Mouse (Mus musculus): ENCODE results near the gene Fam71f2. TPM values are rescaled to one million over a fixed set of nuclear protein-coding genes. Genes with fewer than 3 reads are reported as not detected.

Fam71f2 gene
- polyA plus RNA-seq, 1 experiment from 2014 or later, result 0.43 TPM

DNA sequence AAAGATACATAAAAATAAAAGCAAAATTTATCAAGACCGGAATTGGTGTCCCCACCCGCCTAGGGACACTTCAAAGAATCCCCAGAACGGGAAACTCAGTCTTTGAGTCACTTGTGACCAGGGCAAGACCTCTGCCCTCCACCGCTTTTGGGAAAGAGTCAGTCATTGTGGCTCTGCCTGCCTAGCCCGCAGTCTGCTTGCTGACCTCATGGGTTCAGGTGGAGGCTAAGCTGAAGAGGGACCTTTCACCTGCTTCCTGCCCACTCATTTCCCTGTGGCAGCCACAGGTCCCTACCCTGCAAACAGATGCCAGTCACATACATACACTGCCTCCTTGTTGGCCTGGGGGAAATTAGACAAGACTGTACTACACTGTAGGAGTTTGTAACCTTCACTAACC is 32.8 kb upstream of the Fam71f2 start:
- 36% methylated on average over 5 of the region's 5 CpGs for WGBS
- Histone ChIP-seq H3K36me3 (no peaks in the 10 kb centered on the region), H3K9me3 (replicated peaks) (no peaks in the 10 kb centered on the region), H3K27ac (replicated peaks) (no peak overlapping the region), H3K9ac (no peak overlapping the region), H3K4me3 (replicated peaks) (no peak overlapping the region), H3K27me3 (0 out of 2 replicates have a peak, but pooled peaks cover 11% of the 10 kb centered on the region), H3K4me1 (no peaks in the 10 kb centered on the region), H3K4me2 (replicated peaks) (no peak overlapping the region)
- no peak for ATAC-seq (ENCODE audit: insufficient number of reproducible peaks, low FRiP score, low TSS enrichment, low read depth)

DNA sequence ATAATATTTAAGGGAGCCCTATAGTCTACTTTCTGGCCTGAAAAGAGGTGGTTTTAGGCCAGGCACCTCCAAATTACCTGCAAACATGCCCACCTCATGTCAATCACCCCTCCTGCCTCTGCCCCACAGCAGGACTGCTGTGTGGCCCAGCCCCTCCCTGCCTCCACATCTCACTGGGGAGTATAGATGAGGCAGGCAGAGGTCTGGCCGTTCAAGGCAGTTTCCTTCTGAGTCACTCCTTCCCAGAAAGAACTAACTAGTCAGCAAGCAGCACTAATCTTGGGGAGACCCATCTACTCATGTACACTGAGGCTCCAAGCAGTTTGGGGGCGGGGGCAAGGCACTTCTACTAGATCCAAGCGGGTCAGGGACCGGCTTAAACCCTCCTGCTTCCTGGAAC is 32.3 kb upstream of the Fam71f2 start:
- H3K4me2 ChIP-seq (replicated peaks), result no peak overlapping the region
- WGBS, result 54% methylated on average over 4 of the region's 4 CpGs
- H3K4me1 ChIP-seq, result no peaks in the 10 kb centered on the region
- H3K27ac ChIP-seq (replicated peaks), result no peak overlapping the region
- H3K9me3 ChIP-seq (replicated peaks), result no peaks in the 10 kb centered on the region
- H3K9ac ChIP-seq, result no peak overlapping the region
- H3K36me3 ChIP-seq, result no peaks in the 10 kb centered on the region
- no peak overlapping the region for H3K4me3 ChIP-seq (replicated peaks)
- no peak for ATAC-seq (ENCODE audit: insufficient number of reproducible peaks, low FRiP score, low TSS enrichment, low read depth)
- H3K27me3 ChIP-seq, result 0 out of 2 replicates have a peak, but pooled peaks cover 11% of the 10 kb centered on the region

DNA sequence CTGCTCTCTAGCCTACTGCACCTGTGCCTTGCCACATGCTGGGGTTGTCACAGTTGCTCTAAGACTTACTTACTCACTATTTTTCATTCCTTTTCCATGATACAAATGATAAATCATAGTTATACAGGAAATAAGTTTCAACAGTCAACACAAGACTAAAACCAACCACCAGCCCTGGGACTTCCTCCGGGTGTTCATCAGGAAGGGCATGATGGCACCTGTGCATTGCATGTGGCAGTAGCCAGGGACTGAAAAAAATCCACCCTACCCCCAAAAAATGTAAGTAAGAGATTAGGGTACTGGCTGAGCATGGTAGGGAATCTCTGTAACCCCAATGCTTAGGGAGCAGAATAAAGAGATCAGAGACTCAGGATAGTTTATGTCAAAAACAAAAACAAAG is 20.0 kb upstream of the Fam71f2 start:
- H3K4me1 ChIP-seq, result no peaks in the 10 kb centered on the region

DNA sequence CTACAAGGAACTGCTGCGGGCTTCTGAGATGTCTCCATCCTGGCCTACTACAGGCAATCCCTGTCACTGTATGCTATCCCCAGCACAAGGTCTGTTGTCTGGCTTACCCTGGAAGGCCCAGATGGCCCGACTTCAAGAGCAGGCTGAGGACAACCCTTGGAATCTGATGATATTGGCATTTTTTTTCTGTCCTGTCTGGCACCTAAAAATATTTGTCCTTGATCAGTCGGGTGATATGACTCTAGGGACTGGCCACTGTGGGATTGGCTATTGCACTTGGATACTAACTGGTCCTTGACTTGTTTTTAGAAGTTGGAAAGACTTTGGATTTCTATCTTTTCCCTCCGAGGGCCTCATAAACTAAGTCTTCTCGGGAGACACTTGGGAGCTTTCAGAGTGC is 17.6 kb upstream of the Fam71f2 start:
- 77% methylated on average over 5 of the region's 5 CpGs for WGBS
- Histone ChIP-seq H3K4me3 (replicated peaks) (no peak overlapping the region), H3K4me2 (replicated peaks) (no peak overlapping the region), H3K27ac (replicated peaks) (no peak overlapping the region), H3K9me3 (replicated peaks) (no peaks in the 10 kb centered on the region), H3K36me3 (no peaks in the 10 kb centered on the region), H3K4me1 (no peaks in the 10 kb centered on the region), H3K27me3 (no peaks in the 10 kb centered on the region), H3K9ac (no peak overlapping the region)
- no peak for ATAC-seq (ENCODE audit: insufficient number of reproducible peaks, low FRiP score, low TSS enrichment, low read depth)

More for the DNA sequence above, 20.0 kb upstream of the Fam71f2 start:
- Histone ChIP-seq H3K27ac (replicated peaks) (no peak overlapping the region), H3K36me3 (no peaks in the 10 kb centered on the region), H3K9me3 (replicated peaks) (no peaks in the 10 kb centered on the region), H3K27me3 (no peaks in the 10 kb centered on the region), H3K9ac (no peak overlapping the region), H3K4me2 (replicated peaks) (no peak overlapping the region), H3K4me3 (replicated peaks) (no peak overlapping the region)
- 78% methylated on average over 1 of the region's 1 CpGs for WGBS
- ATAC-seq (ENCODE audit: insufficient number of reproducible peaks, low FRiP score, low TSS enrichment, low read depth), result no peak

DNA sequence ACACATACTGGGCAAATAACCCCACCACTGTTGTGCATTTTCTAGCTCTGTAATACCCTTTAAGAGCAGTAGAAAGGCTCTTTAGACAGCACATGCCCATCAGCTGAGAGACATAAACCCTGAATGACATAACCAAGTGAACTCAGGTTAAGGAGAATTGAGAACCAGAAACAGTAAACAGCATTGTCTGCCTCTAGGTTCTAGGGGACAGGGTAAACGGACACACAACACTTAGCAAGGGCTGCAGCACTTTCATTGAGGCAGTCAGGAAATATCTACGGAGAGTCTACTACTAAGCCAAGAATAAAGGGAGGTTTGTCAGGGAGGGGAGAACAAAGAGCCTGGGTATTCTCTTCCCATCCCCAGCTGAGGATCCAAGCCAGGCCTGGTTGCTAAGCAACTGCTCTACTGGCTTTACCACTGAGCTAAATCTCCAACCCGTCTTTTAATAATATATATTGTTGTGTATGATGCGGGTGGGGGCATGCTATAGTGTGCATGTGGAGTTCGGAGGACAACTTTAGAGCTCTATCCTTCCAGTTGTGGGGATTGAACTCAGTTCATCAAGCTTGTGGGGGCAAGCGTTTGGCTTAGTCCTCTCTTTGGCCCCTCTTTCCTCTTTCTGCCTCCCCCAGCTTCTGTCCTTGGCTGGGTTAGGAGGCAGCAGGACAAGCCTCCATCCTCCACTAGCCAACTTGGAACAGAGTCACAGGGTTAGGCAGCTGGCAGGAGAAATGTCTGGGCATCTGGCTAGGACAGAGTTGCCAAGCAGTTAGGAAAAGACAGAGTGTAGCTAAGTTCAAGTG is 15.5 kb upstream of the Fam71f2 start:
- 44% methylated on average over 6 of the region's 6 CpGs for WGBS
- Histone ChIP-seq H3K4me2 (replicated peaks) (no peak overlapping the region), H3K27me3 (no peaks in the 10 kb centered on the region), H3K27ac (replicated peaks) (no peak overlapping the region), H3K9me3 (replicated peaks) (no peaks in the 10 kb centered on the region), H3K4me1 (no peaks in the 10 kb centered on the region), H3K4me3 (replicated peaks) (no peak overlapping the region), H3K36me3 (no peaks in the 10 kb centered on the region), H3K9ac (no peak overlapping the region)
- no peak for ATAC-seq (ENCODE audit: insufficient number of reproducible peaks, low FRiP score, low TSS enrichment, low read depth)

DNA sequence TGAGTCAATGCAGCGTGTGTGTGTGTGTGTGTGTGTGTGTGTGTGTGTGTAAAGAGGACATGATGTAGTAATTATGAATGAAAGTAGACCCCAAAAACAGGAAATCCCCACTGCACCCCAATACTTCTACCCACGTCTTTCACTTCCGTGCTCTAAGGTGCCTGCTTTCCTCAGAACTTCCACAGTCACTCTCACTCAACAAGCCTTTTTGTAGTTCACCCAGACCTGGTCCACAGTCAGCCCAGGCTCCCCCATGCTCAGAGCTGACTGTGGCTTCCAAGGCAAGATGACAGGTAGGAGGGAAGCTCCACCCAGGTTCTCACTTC is 15.0 kb upstream of the Fam71f2 start:
- Histone ChIP-seq H3K4me3 (replicated peaks) (no peak overlapping the region), H3K9me3 (replicated peaks) (no peaks in the 10 kb centered on the region), H3K4me1 (no peaks in the 10 kb centered on the region), H3K36me3 (no peaks in the 10 kb centered on the region), H3K27ac (replicated peaks) (no peak overlapping the region), H3K27me3 (no peaks in the 10 kb centered on the region), H3K9ac (no peak overlapping the region), H3K4me2 (replicated peaks) (no peak overlapping the region)
- WGBS, result 77% methylated on average over 3 of the region's 3 CpGs
- ATAC-seq (ENCODE audit: insufficient number of reproducible peaks, low FRiP score, low TSS enrichment, low read depth), result no peak

DNA sequence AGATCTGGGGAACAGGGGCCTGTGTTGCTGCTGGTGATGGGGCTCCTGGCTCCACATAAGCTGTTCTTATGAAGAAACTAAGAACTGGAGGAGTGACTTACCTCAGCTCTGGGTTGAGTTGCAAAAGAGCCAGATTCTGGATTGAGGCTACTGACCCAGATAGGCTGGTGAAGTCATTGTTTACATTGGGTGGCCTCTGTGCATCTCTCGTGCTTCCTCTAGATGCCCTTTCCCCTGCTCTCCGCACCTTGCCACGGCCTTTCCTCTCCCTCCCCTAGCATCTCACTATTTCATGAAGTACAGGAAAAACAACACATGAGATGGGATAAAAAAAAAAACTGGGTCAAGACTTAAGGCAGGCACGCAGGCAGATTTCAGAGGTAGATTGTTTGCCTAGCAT is 12.5 kb upstream of the Fam71f2 start:
- no peak for ATAC-seq (ENCODE audit: insufficient number of reproducible peaks, low FRiP score, low TSS enrichment, low read depth)
- Histone ChIP-seq H3K4me3 (replicated peaks) (no peak overlapping the region), H3K4me1 (peaks cover 3% of the 10 kb centered on the region; the same call in 1 of the 2 replicates), H3K4me2 (replicated peaks) (no peak overlapping the region), H3K27me3 (no peaks in the 10 kb centered on the region), H3K9me3 (replicated peaks) (no peaks in the 10 kb centered on the region), H3K36me3 (no peaks in the 10 kb centered on the region), H3K9ac (no peak overlapping the region), H3K27ac (replicated peaks) (no peak overlapping the region)
- WGBS, result 74% methylated on average over 4 of the region's 4 CpGs

DNA sequence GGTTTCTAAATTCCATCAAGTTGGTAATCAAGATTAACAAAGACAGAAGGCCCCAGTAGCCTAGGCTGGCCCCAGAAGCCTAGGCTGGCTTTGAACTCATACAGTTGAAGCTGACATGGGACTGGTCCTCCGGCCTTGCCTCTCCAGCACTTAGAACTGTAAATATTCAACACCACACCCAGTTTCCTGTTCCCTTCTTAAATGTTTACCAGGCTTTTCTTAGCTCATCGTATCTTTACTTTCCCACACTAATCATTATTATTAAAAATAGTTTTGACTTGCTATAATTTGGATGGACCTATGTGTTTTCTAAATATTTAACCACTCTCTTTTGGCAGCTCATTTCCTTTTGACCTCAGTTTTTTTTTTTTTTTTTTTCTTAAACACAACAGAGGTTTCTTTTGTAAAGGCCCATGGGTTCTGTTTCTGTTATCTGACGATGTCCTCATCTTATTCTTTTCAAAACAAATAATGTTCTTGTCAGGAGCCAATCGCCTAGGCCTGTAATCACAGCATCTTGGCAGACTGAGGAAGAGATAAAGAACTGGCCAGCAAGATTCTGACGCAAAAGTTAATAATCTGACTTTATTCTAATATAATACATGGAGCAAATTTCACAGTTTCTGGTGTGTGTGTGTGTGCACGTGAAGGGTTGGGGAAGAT is 10.3 kb upstream of the Fam71f2 start:
- H3K27me3 ChIP-seq, result no peaks in the 10 kb centered on the region
- H3K4me1 ChIP-seq, result peaks cover 10% of the 10 kb centered on the region; the same call in 1 of the 2 replicates
- no peaks in the 10 kb centered on the region for H3K9me3 ChIP-seq (replicated peaks)
- no peak for ATAC-seq (ENCODE audit: insufficient number of reproducible peaks, low FRiP score, low TSS enrichment, low read depth)
- H3K4me3 ChIP-seq (replicated peaks), result no peak overlapping the region
- H3K36me3 ChIP-seq, result no peaks in the 10 kb centered on the region
- H3K4me2 ChIP-seq (replicated peaks), result no peak overlapping the region
- no peak overlapping the region for H3K9ac ChIP-seq
- no peak overlapping the region for H3K27ac ChIP-seq (replicated peaks)
- WGBS, result 75% methylated on average over 6 of the region's 6 CpGs

DNA sequence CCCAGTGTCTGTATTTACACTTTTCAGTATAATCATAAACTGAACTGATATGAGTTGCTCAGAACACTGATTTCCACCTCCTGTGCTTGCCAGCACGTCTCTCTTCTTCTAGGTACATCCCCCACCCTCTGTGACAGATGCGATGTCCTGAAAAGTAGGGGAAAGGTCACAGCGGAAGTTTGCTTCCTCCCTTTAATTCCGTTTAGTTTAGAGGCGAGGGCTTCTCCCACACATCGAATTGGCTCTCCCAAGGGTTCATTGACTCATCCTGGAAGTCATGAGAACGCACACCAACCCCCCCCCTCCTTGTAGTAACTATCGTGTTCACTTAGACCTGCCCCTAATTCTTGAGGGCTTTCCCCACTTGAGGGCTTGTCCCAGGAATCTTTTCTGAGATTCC is 8.4 kb upstream of the Fam71f2 start:
- no peak for ATAC-seq (ENCODE audit: insufficient number of reproducible peaks, low FRiP score, low TSS enrichment, low read depth)
- Histone ChIP-seq H3K36me3 (peaks cover 9% of the 10 kb centered on the region; the same call in 1 of the 2 replicates), H3K9me3 (replicated peaks) (no peaks in the 10 kb centered on the region), H3K27me3 (no peaks in the 10 kb centered on the region), H3K4me2 (replicated peaks) (no peak overlapping the region; the same call in 1 of the 2 replicates), H3K4me3 (replicated peaks) (no peak overlapping the region), H3K4me1 (peaks cover 14% of the 10 kb centered on the region; the same call in 1 of the 2 replicates), H3K27ac (replicated peaks) (no peak overlapping the region), H3K9ac (no peak overlapping the region)
- WGBS, result 9% methylated on average over 8 of the region's 8 CpGs

DNA sequence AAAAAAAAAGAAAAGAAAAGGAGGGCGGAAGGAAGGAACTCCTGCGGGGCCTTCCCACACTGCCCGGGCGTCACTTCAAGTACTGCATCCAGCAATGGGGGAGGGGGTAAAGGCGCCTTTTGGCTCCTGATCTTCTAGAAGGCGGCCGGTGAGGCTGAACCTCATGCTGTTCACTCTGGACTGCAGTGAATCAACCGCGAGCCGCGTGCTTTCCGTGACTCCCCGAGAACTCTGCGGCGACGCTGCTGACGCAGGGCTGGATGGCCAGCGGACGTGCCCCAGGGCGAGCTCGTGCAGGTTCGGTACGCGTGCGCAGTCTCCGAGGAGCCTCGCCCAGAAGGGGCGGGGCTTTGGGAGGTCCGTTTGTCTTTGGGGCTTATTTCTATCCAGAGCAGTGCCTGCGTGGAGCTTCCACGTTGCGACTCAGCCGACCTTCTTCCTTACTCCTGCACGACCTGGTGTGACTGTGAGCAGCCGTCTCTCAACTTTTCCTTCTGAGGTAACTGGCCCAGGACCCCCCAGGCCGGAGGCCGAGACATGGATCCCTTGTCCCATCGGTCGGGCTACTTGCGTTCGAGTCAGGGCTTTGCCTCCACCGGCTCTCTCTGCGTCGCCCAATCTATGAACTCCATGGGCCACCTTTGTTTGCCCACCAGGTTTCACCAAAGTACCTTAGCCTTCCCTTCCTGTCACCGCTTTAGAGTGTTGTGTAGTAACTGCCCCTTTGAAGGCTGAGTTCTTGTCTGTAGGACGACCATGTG is 6.9 kb upstream of the Fam71f2 start, which contains the start of gene Hilpda:
TSS of gene Hilpda (plus strand) at position 177 of the 761 bp plus-strand sequence.
- peaks cover 14% of the 10 kb centered on the region; the same call in 1 of the 2 replicates for H3K4me1 ChIP-seq
- H3K4me2 ChIP-seq (replicated peaks), result peak within 1 kb of the TSS; percentile 63
- peak within 1 kb of the TSS; percentile 81 for H3K27ac ChIP-seq (replicated peaks)
- peak within 1 kb of the TSS; percentile 72 for H3K4me3 ChIP-seq (replicated peaks)
- no peaks in the 10 kb centered on the region for H3K9me3 ChIP-seq (replicated peaks)
- peak within 1 kb of the TSS; percentile 74 for H3K9ac ChIP-seq
- under 1% methylated on average over 46 of the region's 46 CpGs for WGBS
- peak; percentile 96 for ATAC-seq (ENCODE audit: insufficient number of reproducible peaks, low FRiP score, low TSS enrichment, low read depth)
- no peaks in the 10 kb centered on the region for H3K27me3 ChIP-seq
- H3K36me3 ChIP-seq, result peaks cover 12% of the 10 kb centered on the region; the same call in 1 of the 2 replicates

DNA sequence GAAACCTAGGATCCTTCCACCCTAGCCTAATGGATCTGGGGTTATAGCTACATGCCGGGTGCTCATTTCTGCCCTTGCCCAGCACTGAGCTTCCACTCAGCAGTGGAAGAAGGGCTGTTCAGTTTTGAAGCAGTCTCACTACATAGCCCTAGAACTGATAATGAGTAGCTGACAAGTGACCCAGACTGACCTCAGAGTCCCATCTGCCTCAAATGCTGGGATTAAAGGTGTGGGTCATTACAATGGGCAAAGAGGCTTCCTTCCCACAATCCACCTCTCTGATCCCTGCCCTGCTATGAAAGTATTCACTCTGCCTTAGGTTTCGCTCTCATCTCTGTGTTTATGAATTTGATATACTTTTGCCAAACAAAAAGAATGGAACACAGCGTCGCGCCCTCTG is 2.6 kb upstream of the Fam71f2 start:
- H3K4me2 ChIP-seq (replicated peaks), result no peak overlapping the region
- H3K36me3 ChIP-seq, result peaks cover 12% of the 10 kb centered on the region; the same call in 1 of the 2 replicates
- no peak for ATAC-seq (ENCODE audit: insufficient number of reproducible peaks, low FRiP score, low TSS enrichment, low read depth)
- 0 out of 2 replicates have a peak, but pooled peaks cover 11% of the 10 kb centered on the region for H3K4me1 ChIP-seq
- H3K27me3 ChIP-seq, result no peaks in the 10 kb centered on the region
- no peaks in the 10 kb centered on the region for H3K9me3 ChIP-seq (replicated peaks)
- H3K9ac ChIP-seq, result no peak overlapping the region
- 87% methylated on average over 5 of the region's 5 CpGs for WGBS
- H3K4me3 ChIP-seq (replicated peaks), result no peak overlapping the region
- H3K27ac ChIP-seq (replicated peaks), result no peak overlapping the region

Data from embryonic facial prominence, embryonic 15.5 days (tissue).